Mouse (Mus musculus): ENCODE measurements around the gene Chchd5. TPM values are rescaled to one million over a fixed set of nuclear protein-coding genes. Genes with fewer than 3 reads are reported as not detected.

The Chchd5 gene
- polyA plus RNA-seq, 1 experiment from 2014 or later, result 21.5 TPM

Other genes starting within 250 kb of the Chchd5 start
- 5.5 and 6.1 TPM in 2 replicates for gene Zc3h8, start 185.6 kb upstream of the Chchd5 start, polyA plus RNA-seq (2015; fragmentation: Nextera tagmentation; extraction: Ambion mirVana)
- 0.95 and 1.5 TPM in 2 replicates for gene Zc3h6, start 162.3 kb upstream of the Chchd5 start, polyA plus RNA-seq (2015; fragmentation: Nextera tagmentation; extraction: Ambion mirVana)
- 5.5 and 7.3 TPM in 2 replicates for gene Gm10762, start 162.0 kb upstream of the Chchd5 start, polyA plus RNA-seq (2015; fragmentation: Nextera tagmentation; extraction: Ambion mirVana)
- 0.06 and 0.10 TPM in 2 replicates for gene Vinac1, start 81.5 kb upstream of the Chchd5 start, polyA plus RNA-seq (2015; fragmentation: Nextera tagmentation; extraction: Ambion mirVana)
- 12.0 and 13.1 TPM in 2 replicates for gene Ttl, start 63.8 kb upstream of the Chchd5 start, polyA plus RNA-seq (2015; fragmentation: Nextera tagmentation; extraction: Ambion mirVana)
- gene Polr1b, start 28.7 kb upstream of the Chchd5 start, polyA plus RNA-seq (2015; fragmentation: Nextera tagmentation; extraction: Ambion mirVana), result 22.1 and 24.6 TPM in 2 replicates
- 24.8 and 25.9 TPM in 2 replicates for gene Slc20a1, start 69.1 kb downstream of the Chchd5 start, polyA plus RNA-seq (2015; fragmentation: Nextera tagmentation; extraction: Ambion mirVana)
- gene Ckap2l, start 167.5 kb downstream of the Chchd5 start, polyA plus RNA-seq (2015; fragmentation: Nextera tagmentation; extraction: Ambion mirVana), result 35.4 and 38.5 TPM in 2 replicates
- 0.37 TPM in 2 replicates for gene Il1a, start 180.3 kb downstream of the Chchd5 start, polyA plus RNA-seq (2015; fragmentation: Nextera tagmentation; extraction: Ambion mirVana)
- gene Il1b, start 241.4 kb downstream of the Chchd5 start, polyA plus RNA-seq (2015; fragmentation: Nextera tagmentation; extraction: Ambion mirVana), result 0.32 and 0.41 TPM in 2 replicates